Mouse (Mus musculus): ENCODE measurements around the gene Bnc2.

- TF ChIP-seq CTCF (conservative IDR thresholded peaks at IDR 0.05; ENCODE audit: low read length) (no peak), NANOG (IDR thresholded peaks at IDR 0.05; ENCODE audit: borderline replicate concordance, low read length) (no peak)
Measured at GRCm38 (mm10) chr4:84317421-84317820, 357.7 kb downstream of the Bnc2 start.
